Mouse (Mus musculus): ENCODE results near the gene Olfr1014.

Olfr1014 gene

GRCm38 (mm10) chr2:85772413-85772812, at the start of gene Olfr1014:
Olfr1014 (plus strand) TSS chr2:85772713.
- DNase-seq (ENCODE audit: low read depth, low spot score): no peak

- no peak for DNase-seq (ENCODE audit: low read depth, low spot score)
Observed at GRCm38 (mm10) chr2:85725793-85726192, 46.7 kb upstream of the Olfr1014 start.

- no peak for DNase-seq (ENCODE audit: low read depth, low spot score)
Observed at GRCm38 (mm10) chr2:85753822-85754221, 18.7 kb upstream of the Olfr1014 start.

GRCm38 (mm10) chr2:85762666-85763065, 9.8 kb upstream of the Olfr1014 start, which contains the start of gene Olfr1012:
Olfr1012 (minus strand) TSS chr2:85762766.
- DNase-seq (ENCODE audit: low read depth, low spot score): no peak

- no peak for DNase-seq (ENCODE audit: low read depth, low spot score)
Observed at GRCm38 (mm10) chr2:85766798-85767197, 5.7 kb upstream of the Olfr1014 start, which contains the start of gene Olfr1013. Olfr1013 (plus strand) TSS chr2:85767098.

- no peak for DNase-seq (ENCODE audit: low read depth, low spot score)
Observed at GRCm38 (mm10) chr2:85781717-85782116, 9.2 kb downstream of the Olfr1014 start, which contains the start of gene Olfr1015. Olfr1015 (plus strand) TSS chr2:85782017.

GRCm38 (mm10) chr2:85792331-85792730, 19.8 kb downstream of the Olfr1014 start:
- no peak for DNase-seq (ENCODE audit: low read depth, low spot score)

GRCm38 (mm10) chr2:85802444-85802843, 29.9 kb downstream of the Olfr1014 start, which contains the start of gene Olfr1016:
Olfr1016 (minus strand) TSS chr2:85802544.
- DNase-seq (ENCODE audit: low read depth, low spot score): no peak

GRCm38 (mm10) chr2:85804501-85804900, 32.0 kb downstream of the Olfr1014 start:
- no peak for DNase-seq (ENCODE audit: low read depth, low spot score)

- DNase-seq (ENCODE audit: low read depth, low spot score): no peak
Observed at GRCm38 (mm10) chr2:85818179-85818578, 45.7 kb downstream of the Olfr1014 start, which contains the start of gene Olfr1018. Olfr1018 (plus strand) TSS chr2:85818479.

Data from c-Kit-negative CD71-positive TER-119-positive erythroid progenitor cells, embryonic 14.5 days (primary cell).